Mouse (Mus musculus): ENCODE data around the gene Sart3.

- no peak for TF ChIP-seq CTCF (IDR thresholded peaks at IDR 0.05; ENCODE audit: borderline replicate concordance, extremely low read depth, insufficient read depth, insufficient read length)
- no peak for TF ChIP-seq POLR2A (IDR thresholded peaks at IDR 0.05; ENCODE audit: borderline replicate concordance, extremely low read depth, insufficient read depth, insufficient read length, poor library complexity, severe bottlenecking)
Observed at GRCm38 (mm10) chr5:113796401-113797148, 24.3 kb upstream of the Sart3 start.

Data from brain, embryonic 14.5 days (tissue).